Mouse (Mus musculus) heart, postnatal 0 days (tissue): ENCODE measurements around the gene Myl3.

Source experiments
- CTCF ChIP-seq: IDR thresholded peaks from 2 replicates; pipeline ENCODE4 v1.5.1; 2016; ENCODE audit warnings: antibody characterized with exemption, control low read depth, low read depth
- EP300 ChIP-seq: IDR thresholded peaks from 2 replicates; pipeline ENCODE4 v1.6.1; 2016; ENCODE audit warnings: antibody characterized with exemption, low read depth

DNA sequence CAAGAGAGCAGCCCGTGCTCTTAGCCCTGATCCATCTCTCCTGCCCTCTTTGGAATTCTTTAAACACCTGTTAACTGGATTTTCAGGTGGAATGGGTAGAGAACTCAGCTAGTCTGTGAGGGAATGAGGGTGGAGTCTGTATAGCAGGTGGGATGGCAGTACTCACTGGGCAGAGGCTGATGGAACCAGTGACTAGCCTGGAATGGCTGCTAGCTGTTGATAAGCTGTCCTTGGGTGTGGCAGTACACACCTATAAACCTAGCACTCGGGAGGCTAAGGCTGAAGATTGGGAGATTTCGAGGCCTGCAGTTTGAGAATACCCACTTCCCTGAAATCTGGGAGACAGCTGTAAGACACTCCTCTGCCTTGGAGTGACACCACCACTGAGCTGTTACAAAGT, 42.1 kb upstream of the Myl3 start:
- TF ChIP-seq CTCF (no peak), EP300 (no peak)
